Mouse (Mus musculus) neural tube, embryonic 11.5 days (tissue): ENCODE results near the gene Stk11. TPM values are rescaled to one million over a fixed set of nuclear protein-coding genes. Genes with fewer than 3 reads are reported as not detected.
A peak's percentile ranks its signal among the peaks of the same experiment; 100 is the strongest.

Experiments
- ATAC-seq: fragments of 200-750 bp; cut with Nextera tagmentation; 2 replicates; pipeline ENCODE4 v1.8.0; 2017; ENCODE audit warnings: moderate number of reproducible peaks, mild to moderate bottlenecking, moderate TSS enrichment, moderate library complexity; ENCODE audit not compliant: insufficient read depth, low FRiP score, low TSS enrichment
- DNase-seq: peaks from one replicate; pipeline ENCODE4 v3.0.0-alpha.2; 2015; ENCODE audit warnings: low spot score
- H3K27ac ChIP-seq: fragments of 300-500 bp; sonication (generic); 2 replicates; pipeline ENCODE4 v1.5.1; 2014; ENCODE audit warnings: low read depth, mild to moderate bottlenecking, low read length
- H3K27me3 ChIP-seq: fragments of 300-500 bp; sonication (generic); 2 replicates; pipeline ENCODE4 v1.6.1; 2014; ENCODE audit warnings: mild to moderate bottlenecking, low read length, mixed read lengths; ENCODE audit not compliant: control insufficient read depth, insufficient read depth
- H3K36me3 ChIP-seq: fragments of 300-500 bp; sonication (generic); 2 replicates; pipeline ENCODE4 v1.6.1; 2014; ENCODE audit warnings: mild to moderate bottlenecking, low read length, moderate library complexity, mixed read lengths; ENCODE audit not compliant: control insufficient read depth, insufficient read depth
- H3K4me1 ChIP-seq: fragments of 300-500 bp; sonication (generic); 2 replicates; pipeline ENCODE4 v1.6.1; 2014; ENCODE audit warnings: low read length, mixed read lengths; ENCODE audit not compliant: control insufficient read depth, insufficient read depth
- H3K4me2 ChIP-seq: fragments of 300-500 bp; sonication (generic); 2 replicates; pipeline ENCODE4 v1.6.1; 2014; ENCODE audit warnings: low read depth, mild to moderate bottlenecking, moderate library complexity
- H3K4me3 ChIP-seq: fragments of 300-500 bp; sonication (generic); 2 replicates; pipeline ENCODE4 v1.5.1; 2014; ENCODE audit warnings: low read depth, low read length
- H3K9ac ChIP-seq: fragments of 300-500 bp; sonication (generic); 2 replicates; pipeline ENCODE4 v1.6.1; 2014; ENCODE audit warnings: mild to moderate bottlenecking, low read length
- H3K9me3 ChIP-seq: fragments of 300-500 bp; sonication (generic); 2 replicates; pipeline ENCODE4 v1.6.1; 2016; ENCODE audit warnings: low read length; ENCODE audit not compliant: control insufficient read depth
- WGBS: fragments of 180-500 bp; shearing (Covaris S2); extraction: QIAGEN DNeasy Blood & Tissue Kit; methylation state at CpG from one replicate; pipeline ENCODE4 v1.1.7; 2014; 5-methylcytosine and 5-hydroxymethylcytosine counted together
- polyA plus RNA-seq: library from polyadenylated mRNA; unstranded; fragments of >200 nt; fragmentation: Nextera tagmentation; extraction: Ambion mirVana; gene quantifications from 2 replicates; pipeline ENCODE4 v1.2.1, GENCODE M21; 2014

Stk11 gene
- polyA plus RNA-seq, 1 experiment from 2014 or later: 23.5 TPM

GRCm38 (mm10) chr10:80141786-80142529, 26.4 kb downstream of the Stk11 start:
- Histone ChIP-seq H3K9ac (peak overlapping the region; percentile 81), H3K27ac (peak overlapping the region; percentile 62; the same call in 1 of the 2 replicates), H3K36me3 (peaks cover 11% of the 10 kb centered on the region), H3K4me3 (peak overlapping the region; percentile 74), H3K4me2 (peak overlapping the region; percentile 99), H3K27me3 (peaks cover 11% of the 10 kb centered on the region), H3K9me3 (no peaks in the 10 kb centered on the region), H3K4me1 (peaks cover 33% of the 10 kb centered on the region)
- DNase-seq (peak; percentile 96), ATAC-seq (peak; percentile 77)
- 1% methylated on average over 43 of the region's 43 CpGs for WGBS

DNA sequence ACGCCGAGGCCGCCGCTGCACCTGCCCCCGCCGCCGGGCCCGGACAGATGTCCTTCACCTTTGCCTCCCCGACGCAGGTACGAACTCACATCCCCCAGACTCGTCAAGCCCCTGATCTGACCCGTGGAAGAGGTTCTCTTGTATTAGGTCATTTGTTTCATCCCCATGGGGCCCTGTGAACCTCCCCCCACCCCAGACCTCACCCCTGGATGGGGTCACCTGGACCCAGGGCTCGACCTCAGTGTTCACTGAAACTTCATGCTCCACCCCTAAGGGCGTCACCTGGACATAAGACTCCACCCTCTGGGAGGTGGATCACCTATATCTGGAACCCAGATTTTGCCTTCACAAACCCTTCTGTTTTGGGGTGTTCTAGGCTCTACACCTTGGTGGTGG, 26.9 kb downstream of the Stk11 start:
- Histone ChIP-seq H3K36me3 (peaks cover 11% of the 10 kb centered on the region), H3K27me3 (peaks cover 5% of the 10 kb centered on the region), H3K4me3 (peak overlapping the region; percentile 74), H3K9ac (peak overlapping the region; percentile 81), H3K4me2 (peak overlapping the region; percentile 99), H3K4me1 (peaks cover 28% of the 10 kb centered on the region), H3K27ac (0 out of 2 replicates have a peak overlapping the region, but pooled peaks have one; percentile 62), H3K9me3 (no peaks in the 10 kb centered on the region)
- WGBS: under 1% methylated on average over 15 of the region's 15 CpGs
- DNase-seq: no peak
- ATAC-seq: no peak; the same call in 1 of the 2 replicates

DNA sequence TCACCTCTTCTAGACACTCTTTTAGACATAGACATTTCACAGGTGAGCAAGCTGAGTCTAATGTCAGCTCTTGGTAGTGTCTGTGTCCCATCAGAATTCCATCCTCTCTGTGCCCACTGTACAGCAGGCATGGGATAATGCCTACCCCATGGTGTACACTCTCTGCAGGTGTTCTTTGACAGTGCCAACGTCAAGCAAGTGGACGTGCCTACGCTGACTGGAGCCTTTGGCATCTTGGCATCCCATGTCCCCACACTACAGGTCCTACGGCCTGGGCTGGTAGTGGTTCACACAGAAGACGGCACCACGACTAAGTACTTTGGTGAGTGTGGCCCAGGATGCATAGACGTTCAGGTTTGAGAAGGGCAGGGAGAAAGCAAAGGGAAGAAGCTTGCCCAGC, 28.1 kb downstream of the Stk11 start:
- DNase-seq (no peak), ATAC-seq (no peak)
- Histone ChIP-seq H3K27ac (no peak overlapping the region), H3K9me3 (no peaks in the 10 kb centered on the region), H3K9ac (no peak overlapping the region), H3K4me2 (no peak overlapping the region), H3K4me1 (peaks cover 23% of the 10 kb centered on the region), H3K4me3 (no peak overlapping the region), H3K36me3 (peaks cover 11% of the 10 kb centered on the region), H3K27me3 (0 out of 2 replicates have a peak, but pooled peaks cover 3% of the 10 kb centered on the region)
- 92% methylated on average over 7 of the region's 7 CpGs for WGBS

DNA sequence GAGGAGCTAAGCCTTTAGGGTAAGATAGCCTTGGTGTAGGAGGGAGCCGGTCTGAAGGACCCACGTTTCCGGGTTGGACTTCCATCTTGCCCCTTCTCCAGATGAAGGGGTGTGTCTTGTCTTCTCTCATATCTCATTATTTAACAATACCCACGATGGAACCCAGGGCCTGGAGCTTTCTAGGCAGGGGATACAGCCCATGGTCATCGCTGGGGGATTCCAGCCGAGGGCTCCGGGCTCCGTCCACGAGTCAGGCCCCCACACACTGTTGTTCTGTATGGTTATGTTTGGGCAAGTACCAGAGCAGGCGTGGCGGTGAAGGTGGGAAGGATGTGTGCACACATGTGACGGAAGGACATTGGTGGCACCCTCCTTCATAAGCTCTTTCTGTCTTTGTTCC, 28.6 kb downstream of the Stk11 start:
- DNase-seq: no peak
- H3K36me3 ChIP-seq: peaks cover 11% of the 10 kb centered on the region
- no peak overlapping the region for H3K27ac ChIP-seq
- 93% methylated on average over 12 of the region's 12 CpGs for WGBS
- H3K4me2 ChIP-seq: no peak overlapping the region
- no peak overlapping the region for H3K9ac ChIP-seq
- no peaks in the 10 kb centered on the region for H3K9me3 ChIP-seq
- no peak overlapping the region for H3K4me3 ChIP-seq
- peaks cover 23% of the 10 kb centered on the region for H3K4me1 ChIP-seq
- H3K27me3 ChIP-seq: 0 out of 2 replicates have a peak, but pooled peaks cover 3% of the 10 kb centered on the region
- no peak for ATAC-seq

- peak overlapping the region; percentile 8; the same call in 1 of the 2 replicates for H3K4me3 ChIP-seq
- H3K27me3 ChIP-seq: no peaks in the 10 kb centered on the region
- 0 out of 2 replicates have a peak overlapping the region, but pooled peaks have one; percentile 3 for H3K4me2 ChIP-seq
- peaks cover 11% of the 10 kb centered on the region for H3K36me3 ChIP-seq
- DNase-seq (peak; percentile 80), ATAC-seq (no peak)
- peaks cover 23% of the 10 kb centered on the region for H3K4me1 ChIP-seq
- H3K9me3 ChIP-seq: no peaks in the 10 kb centered on the region
- H3K27ac ChIP-seq: 0 out of 2 replicates have a peak overlapping the region, but pooled peaks have one; percentile 34
- WGBS: 78% methylated on average over 20 of the region's 20 CpGs
- no peak overlapping the region; the same call in 1 of the 2 replicates for H3K9ac ChIP-seq
These were observed 29.5 kb downstream of the Stk11 start for GRCm38 (mm10) chr10:80144864-80145838.

DNA sequence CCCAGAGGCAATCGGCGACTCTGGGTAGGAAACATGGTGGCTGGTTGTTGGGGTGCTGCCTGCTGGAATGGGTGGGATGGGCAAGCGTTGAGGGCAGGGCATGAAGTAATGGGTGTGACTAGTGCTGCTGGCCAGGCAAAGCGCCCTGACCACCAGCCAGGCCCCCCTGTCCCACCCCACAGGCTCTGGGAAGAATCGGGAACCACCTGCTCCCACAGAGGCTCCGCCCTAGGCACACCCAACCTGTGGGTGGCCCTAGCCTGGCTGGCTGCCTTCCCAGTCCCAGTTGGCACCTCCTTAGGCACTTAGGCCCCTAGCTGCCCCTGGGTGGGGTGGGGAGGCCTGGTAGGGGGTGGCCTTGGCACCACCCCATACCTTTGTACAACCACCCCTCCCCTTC, 30.3 kb downstream of the Stk11 start:
- no peaks in the 10 kb centered on the region for H3K9me3 ChIP-seq
- H3K27me3 ChIP-seq: no peaks in the 10 kb centered on the region
- peaks cover 11% of the 10 kb centered on the region for H3K36me3 ChIP-seq
- H3K4me3 ChIP-seq: no peak overlapping the region
- no peak overlapping the region for H3K9ac ChIP-seq
- WGBS: 89% methylated on average over 5 of the region's 6 CpGs
- no peak for DNase-seq
- H3K4me2 ChIP-seq: no peak overlapping the region
- peaks cover 23% of the 10 kb centered on the region for H3K4me1 ChIP-seq
- H3K27ac ChIP-seq: no peak overlapping the region
- ATAC-seq: no peak

DNA sequence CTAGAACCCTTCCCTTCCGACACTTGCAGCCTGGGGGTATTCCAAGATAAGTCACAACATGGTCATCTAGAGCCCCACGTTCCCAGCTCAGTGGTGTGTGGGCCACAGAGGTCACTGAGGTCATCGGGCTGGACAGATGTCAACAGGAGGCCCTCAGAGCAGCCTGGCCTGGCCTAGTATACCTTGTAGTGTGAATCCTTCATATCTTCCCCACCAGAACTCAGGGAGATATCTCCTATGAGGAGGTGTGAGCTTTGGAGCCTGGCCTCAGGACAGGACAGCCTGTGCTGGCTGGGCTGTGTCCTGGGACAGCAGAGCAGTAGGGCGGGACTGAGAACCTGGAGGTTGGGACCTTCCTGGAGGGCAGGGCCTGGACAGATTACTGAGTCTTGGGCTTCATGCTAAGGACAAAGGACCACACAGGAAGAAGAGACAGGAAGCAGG, 31.0 kb downstream of the Stk11 start:
- H3K4me2 ChIP-seq: no peak overlapping the region

DNA sequence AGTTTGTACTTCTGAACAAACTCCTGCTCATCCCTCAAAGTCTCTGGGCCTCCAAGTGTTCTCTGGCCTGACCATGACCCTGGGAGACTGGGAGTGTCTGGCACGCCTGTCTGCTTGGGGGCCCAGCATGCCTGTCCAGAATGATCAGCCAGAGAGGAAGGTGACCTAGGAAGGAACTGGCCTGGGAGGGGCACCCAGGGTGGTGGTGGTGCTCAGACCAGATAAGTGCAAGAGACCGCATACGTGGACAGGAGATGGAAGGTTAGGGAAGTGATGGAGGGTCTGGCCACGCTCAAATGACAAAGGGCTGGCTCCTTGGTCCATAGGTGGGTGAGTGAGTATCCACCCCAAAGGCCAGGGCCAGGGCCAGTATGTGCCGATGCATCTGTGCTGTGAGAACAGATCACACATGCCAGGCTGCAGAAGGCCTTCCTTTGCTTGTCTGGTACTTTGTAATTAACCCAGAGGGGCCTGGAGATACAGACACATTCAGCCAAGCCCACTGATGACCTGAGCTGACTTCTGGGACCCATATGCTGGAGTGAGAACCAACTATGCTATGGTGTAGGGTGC, 31.6 kb downstream of the Stk11 start:
- no peaks in the 10 kb centered on the region for H3K9me3 ChIP-seq
- H3K27me3 ChIP-seq: no peaks in the 10 kb centered on the region
- peak overlapping the region; percentile 98 for H3K27ac ChIP-seq
- WGBS: 70% methylated on average over 5 of the region's 5 CpGs
- DNase-seq: no peak
- no peak overlapping the region; the same call in 1 of the 2 replicates for H3K9ac ChIP-seq
- H3K4me2 ChIP-seq: peak overlapping the region; percentile 65
- no peak for ATAC-seq
- peaks cover 27% of the 10 kb centered on the region for H3K4me1 ChIP-seq
- H3K4me3 ChIP-seq: peak overlapping the region; percentile 100
- peaks cover 15% of the 10 kb centered on the region for H3K36me3 ChIP-seq

More for the DNA sequence above, 31.0 kb downstream of the Stk11 start:
- DNase-seq (no peak), ATAC-seq (no peak)
- Histone ChIP-seq H3K9ac (no peak overlapping the region; the same call in 1 of the 2 replicates), H3K36me3 (peaks cover 12% of the 10 kb centered on the region), H3K9me3 (no peaks in the 10 kb centered on the region), H3K4me3 (peak overlapping the region; percentile 4; the same call in 1 of the 2 replicates), H3K27ac (no peak overlapping the region), H3K4me1 (peaks cover 24% of the 10 kb centered on the region), H3K27me3 (no peaks in the 10 kb centered on the region)
- WGBS: 75% methylated on average over 4 of the region's 4 CpGs
